Mouse (Mus musculus): ENCODE results near the gene Hsd17b7. TPM values are rescaled to one million over a fixed set of nuclear protein-coding genes. Genes with fewer than 3 reads are reported as not detected.
"Not testable (repeated sequence)": the region's sequence is repeated elsewhere in the genome, so short reads cannot be mapped to it uniquely, and the experiment has no call there.

Gene Hsd17b7
- polyA plus RNA-seq, 1 experiment from 2014 or later = 11.8 TPM

GRCm38 (mm10) chr1:170006516-170006915, 37.5 kb upstream of the Hsd17b7 start:
- H3K27me3 ChIP-seq (replicated peaks; ENCODE audit: insufficient read depth, low read length) = no peaks in the 10 kb centered on the region
- H3K9me3 ChIP-seq (ENCODE audit: low read length) = no peaks in the 10 kb centered on the region
- ATAC-seq = peak; percentile 92
- 8% methylated on average over 5 of the region's 5 CpGs for WGBS
- H3K4me2 ChIP-seq (replicated peaks; ENCODE audit: low read depth, low read length) = peak overlapping the region; percentile 14; the same call in 1 of the 2 replicates
- no peak overlapping the region for H3K9ac ChIP-seq (replicated peaks; ENCODE audit: low read depth)
- peak overlapping the region; percentile 68 for H3K27ac ChIP-seq (ENCODE audit: low read length)
- no peaks in the 10 kb centered on the region for H3K36me3 ChIP-seq (ENCODE audit: insufficient read depth, low read length)
- H3K4me1 ChIP-seq (ENCODE audit: insufficient read depth, low read depth, low read length) = no peaks in the 10 kb centered on the region
- peak; percentile 88 for DNase-seq (ENCODE audit: low spot score)
- TF ChIP-seq EP300 (IDR thresholded peaks at IDR 0.05) (peak; percentile 67; the same call in 1 of the 2 replicates), CTCF (IDR thresholded peaks at IDR 0.05) (no peak)
- H3K4me3 ChIP-seq (ENCODE audit: low read depth, low read length) = no peak overlapping the region

- no peaks in the 10 kb centered on the region for H3K36me3 ChIP-seq (ENCODE audit: insufficient read depth, low read length)
- no peak overlapping the region for H3K9ac ChIP-seq (replicated peaks; ENCODE audit: low read depth)
- no peak for DNase-seq (ENCODE audit: low spot score)
- no peak for ATAC-seq
- TF ChIP-seq EP300 (IDR thresholded peaks at IDR 0.05) (no peak), CTCF (IDR thresholded peaks at IDR 0.05) (no peak)
- no peak overlapping the region for H3K4me2 ChIP-seq (replicated peaks; ENCODE audit: low read depth, low read length)
- H3K27me3 ChIP-seq (replicated peaks; ENCODE audit: insufficient read depth, low read length) = no peaks in the 10 kb centered on the region
- WGBS = 80% methylated on average over 3 of the region's 3 CpGs
- no peak overlapping the region for H3K4me3 ChIP-seq (ENCODE audit: low read depth, low read length)
- no peaks in the 10 kb centered on the region for H3K9me3 ChIP-seq (ENCODE audit: low read length)
- no peaks in the 10 kb centered on the region for H3K4me1 ChIP-seq (ENCODE audit: insufficient read depth, low read depth, low read length)
- no peak overlapping the region for H3K27ac ChIP-seq (ENCODE audit: low read length)
Observed at GRCm38 (mm10) chr1:170005297-170005696, 36.3 kb upstream of the Hsd17b7 start.

- not testable (repeated sequence) for H3K27ac ChIP-seq (ENCODE audit: low read length); H3K9ac ChIP-seq (replicated peaks; ENCODE audit: low read depth); H3K27me3 ChIP-seq (replicated peaks; ENCODE audit: insufficient read depth, low read length); H3K4me1 ChIP-seq (ENCODE audit: insufficient read depth, low read depth, low read length); H3K4me2 ChIP-seq (replicated peaks; ENCODE audit: low read depth, low read length); H3K4me3 ChIP-seq (ENCODE audit: low read depth, low read length); H3K36me3 ChIP-seq (ENCODE audit: insufficient read depth, low read length); ATAC-seq; DNase-seq (ENCODE audit: low spot score); H3K9me3 ChIP-seq (ENCODE audit: low read length)
- 90% methylated on average over 6 of the region's 6 CpGs for WGBS
Observed at GRCm38 (mm10) chr1:169993901-169994300, 24.9 kb upstream of the Hsd17b7 start.

DNA sequence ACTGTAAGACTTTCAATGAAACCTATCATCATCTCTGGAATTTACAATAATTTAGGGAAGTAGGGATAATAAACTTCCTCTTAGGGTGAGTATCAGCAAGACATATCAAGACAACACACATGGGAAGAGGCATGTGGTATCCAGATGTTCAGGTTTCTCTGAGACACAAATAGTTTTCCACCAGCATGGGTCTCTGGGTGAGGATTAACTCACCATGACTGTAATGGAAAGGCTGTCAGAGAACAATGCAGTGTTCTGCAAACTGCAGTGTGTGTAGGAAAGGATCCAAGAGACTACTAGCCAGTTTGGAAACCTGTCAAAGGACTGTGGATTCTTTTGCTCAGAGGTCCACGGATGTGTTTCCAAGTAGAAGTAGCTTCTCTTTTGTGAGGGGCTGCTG, 17.1 kb upstream of the Hsd17b7 start:
- DNase-seq (ENCODE audit: low spot score) = no peak

DNA sequence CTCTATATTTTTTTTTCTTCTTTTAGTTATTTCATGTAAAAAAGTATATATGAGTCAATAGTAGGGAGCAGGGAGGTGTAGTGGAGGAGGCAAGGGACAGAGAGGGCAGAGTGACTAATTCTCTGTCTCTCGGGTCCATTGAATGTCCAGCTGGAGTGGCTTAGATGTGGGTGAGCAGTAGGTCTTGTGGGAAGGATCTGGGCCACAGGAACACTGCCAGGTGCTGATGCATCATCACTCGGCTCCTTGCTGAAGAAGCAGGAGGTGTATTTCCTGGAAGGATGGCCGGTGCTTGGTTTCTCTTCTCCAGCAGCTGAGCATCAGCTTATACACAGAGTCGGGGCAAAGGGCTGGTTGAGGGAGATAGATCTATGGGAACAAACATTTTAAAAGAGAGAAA, 8.6 kb upstream of the Hsd17b7 start:
- Histone ChIP-seq H3K9me3 (ENCODE audit: low read length) (no peaks in the 10 kb centered on the region), H3K4me1 (ENCODE audit: insufficient read depth, low read depth, low read length) (no peaks in the 10 kb centered on the region), H3K9ac (replicated peaks; ENCODE audit: low read depth) (no peak overlapping the region), H3K4me3 (ENCODE audit: low read depth, low read length) (no peak overlapping the region), H3K27me3 (replicated peaks; ENCODE audit: insufficient read depth, low read length) (no peaks in the 10 kb centered on the region), H3K36me3 (ENCODE audit: insufficient read depth, low read length) (no peaks in the 10 kb centered on the region), H3K27ac (ENCODE audit: low read length) (no peak overlapping the region), H3K4me2 (replicated peaks; ENCODE audit: low read depth, low read length) (no peak overlapping the region)
- TF ChIP-seq CTCF (IDR thresholded peaks at IDR 0.05) (no peak), EP300 (IDR thresholded peaks at IDR 0.05) (no peak)
- DNase-seq (ENCODE audit: low spot score) = no peak
- WGBS = 81% methylated on average over 4 of the region's 4 CpGs
- ATAC-seq = no peak

More for the DNA sequence above, 17.1 kb upstream of the Hsd17b7 start:
- Histone ChIP-seq H3K9me3 (ENCODE audit: low read length) (no peaks in the 10 kb centered on the region), H3K4me3 (ENCODE audit: low read depth, low read length) (no peak overlapping the region), H3K27ac (ENCODE audit: low read length) (no peak overlapping the region), H3K4me1 (ENCODE audit: insufficient read depth, low read depth, low read length) (no peaks in the 10 kb centered on the region), H3K9ac (replicated peaks; ENCODE audit: low read depth) (no peak overlapping the region), H3K36me3 (ENCODE audit: insufficient read depth, low read length) (no peaks in the 10 kb centered on the region; the same call in 1 of the 2 replicates), H3K27me3 (replicated peaks; ENCODE audit: insufficient read depth, low read length) (no peaks in the 10 kb centered on the region), H3K4me2 (replicated peaks; ENCODE audit: low read depth, low read length) (no peak overlapping the region)
- 67% methylated on average over 1 of the region's 1 CpGs for WGBS
- TF ChIP-seq EP300 (IDR thresholded peaks at IDR 0.05) = no peak
- no peak for TF ChIP-seq CTCF (IDR thresholded peaks at IDR 0.05)
- no peak for ATAC-seq

DNA sequence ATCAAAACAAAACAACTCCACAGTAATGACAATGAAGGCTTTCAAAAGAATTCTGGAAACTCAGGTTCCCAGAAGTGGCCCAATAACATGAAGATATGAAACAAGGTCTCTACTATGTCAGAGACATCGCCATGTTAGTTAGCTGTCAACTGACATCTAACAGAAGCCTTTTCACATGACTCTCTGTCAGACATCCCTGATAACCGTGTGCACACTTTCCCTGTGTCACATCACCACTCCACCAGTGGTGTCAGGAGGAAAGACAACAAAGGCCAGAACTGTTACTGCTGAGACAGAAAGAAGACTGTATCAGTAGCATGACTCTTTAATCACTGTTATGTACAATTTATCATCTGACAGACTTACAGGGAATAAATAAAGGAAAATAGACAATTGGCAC, 3.0 kb upstream of the Hsd17b7 start:
- DNase-seq (ENCODE audit: low spot score) (no peak), ATAC-seq (no peak)
- WGBS = 66% methylated on average over 2 of the region's 2 CpGs
- H3K27ac ChIP-seq (ENCODE audit: low read length) = no peak overlapping the region
- H3K4me3 ChIP-seq (ENCODE audit: low read depth, low read length) = no peak overlapping the region
- H3K4me1 ChIP-seq (ENCODE audit: insufficient read depth, low read depth, low read length) = no peaks in the 10 kb centered on the region
- no peaks in the 10 kb centered on the region for H3K36me3 ChIP-seq (ENCODE audit: insufficient read depth, low read length)
- H3K9me3 ChIP-seq (ENCODE audit: low read length) = no peaks in the 10 kb centered on the region
- H3K9ac ChIP-seq (replicated peaks; ENCODE audit: low read depth) = no peak overlapping the region
- no peak for TF ChIP-seq CTCF (IDR thresholded peaks at IDR 0.05)
- no peak for TF ChIP-seq EP300 (IDR thresholded peaks at IDR 0.05)
- H3K27me3 ChIP-seq (replicated peaks; ENCODE audit: insufficient read depth, low read length) = no peaks in the 10 kb centered on the region
- H3K4me2 ChIP-seq (replicated peaks; ENCODE audit: low read depth, low read length) = no peak overlapping the region

DNA sequence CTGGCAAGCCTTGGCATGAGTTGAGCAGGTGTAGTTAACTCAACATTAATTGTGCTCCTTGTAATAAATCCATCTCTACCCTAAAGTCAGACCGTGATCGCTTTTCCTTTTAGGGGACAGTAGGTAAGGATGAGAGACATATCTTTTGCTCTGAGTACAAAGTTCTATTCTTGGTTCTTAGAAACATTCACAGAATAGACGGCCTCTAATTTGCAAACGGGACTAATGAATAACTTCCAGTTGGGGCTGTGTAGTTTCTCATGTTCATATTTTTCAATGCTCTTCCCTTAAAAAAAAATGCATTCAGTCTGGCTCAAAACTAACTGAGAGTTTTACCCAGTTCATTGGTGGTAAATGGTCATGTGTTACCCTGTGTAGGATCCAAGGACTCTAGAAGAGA, 1.9 kb upstream of the Hsd17b7 start:
- Histone ChIP-seq H3K9me3 (ENCODE audit: low read length) (no peaks in the 10 kb centered on the region), H3K27ac (ENCODE audit: low read length) (no peak overlapping the region), H3K36me3 (ENCODE audit: insufficient read depth, low read length) (no peaks in the 10 kb centered on the region), H3K4me3 (ENCODE audit: low read depth, low read length) (no peak overlapping the region), H3K27me3 (replicated peaks; ENCODE audit: insufficient read depth, low read length) (no peaks in the 10 kb centered on the region), H3K9ac (replicated peaks; ENCODE audit: low read depth) (no peak overlapping the region), H3K4me1 (ENCODE audit: insufficient read depth, low read depth, low read length) (no peaks in the 10 kb centered on the region), H3K4me2 (replicated peaks; ENCODE audit: low read depth, low read length) (no peak overlapping the region)
- TF ChIP-seq CTCF (IDR thresholded peaks at IDR 0.05) = no peak
- TF ChIP-seq EP300 (IDR thresholded peaks at IDR 0.05) = no peak
- ATAC-seq (no peak), DNase-seq (ENCODE audit: low spot score) (no peak)
- 94% methylated on average over 4 of the region's 4 CpGs for WGBS

Measured in lung, postnatal 0 days (tissue).